Mouse (Mus musculus) layer of hippocampus, adult 9-11 months (tissue): ENCODE results near the gene Uqcc1.

Source experiments
- DNase-seq: peaks from one replicate; pipeline ENCODE4 v3.0.0; 2022

The Uqcc1 gene

GRCm38 (mm10) chr2:155929531-155930442 lies at the start of gene Uqcc1:
Gene Uqcc1 (minus strand): TSS chr2:155930310.
- DNase-seq = peak; percentile 96

GRCm38 (mm10) chr2:155979328-155979991 lies 49.4 kb upstream of the Uqcc1 start:
- DNase-seq = peak; percentile 44

GRCm38 (mm10) chr2:155974087-155974731 lies 44.1 kb upstream of the Uqcc1 start:
- no peak for DNase-seq

- DNase-seq = no peak
Measured at GRCm38 (mm10) chr2:155973348-155973747, 43.2 kb upstream of the Uqcc1 start.

GRCm38 (mm10) chr2:155962991-155963390 lies 32.9 kb upstream of the Uqcc1 start:
- DNase-seq = no peak

GRCm38 (mm10) chr2:155961862-155962261 lies 31.8 kb upstream of the Uqcc1 start:
- DNase-seq = no peak

- DNase-seq = no peak
Measured at GRCm38 (mm10) chr2:155959981-155960380, 29.9 kb upstream of the Uqcc1 start.

GRCm38 (mm10) chr2:155956134-155957059 lies 26.3 kb upstream of the Uqcc1 start, which contains the start of gene Cep250:
Gene Cep250 (plus strand): TSS chr2:155956458.
- DNase-seq = peak; percentile 90

GRCm38 (mm10) chr2:155952006-155952405 lies 21.9 kb upstream of the Uqcc1 start:
- peak; percentile 74 for DNase-seq

- no peak for DNase-seq
Measured at GRCm38 (mm10) chr2:155949362-155949761, 19.3 kb upstream of the Uqcc1 start.

- DNase-seq = no peak
Measured at GRCm38 (mm10) chr2:155947390-155948002, 17.4 kb upstream of the Uqcc1 start.

GRCm38 (mm10) chr2:155946499-155946898 lies 16.4 kb upstream of the Uqcc1 start:
- DNase-seq = no peak

GRCm38 (mm10) chr2:155946069-155946468 lies 16.0 kb upstream of the Uqcc1 start:
- DNase-seq = no peak

- DNase-seq = no peak
Measured at GRCm38 (mm10) chr2:155945580-155945979, 15.5 kb upstream of the Uqcc1 start.

GRCm38 (mm10) chr2:155945124-155945523 lies 15.0 kb upstream of the Uqcc1 start, which contains the start of gene Gdf5:
Gene Gdf5 (minus strand): TSS chr2:155945367.
- no peak for DNase-seq

GRCm38 (mm10) chr2:155944685-155945084 lies 14.6 kb upstream of the Uqcc1 start:
- no peak for DNase-seq

GRCm38 (mm10) chr2:155943463-155943862 lies 13.4 kb upstream of the Uqcc1 start:
- DNase-seq = no peak

GRCm38 (mm10) chr2:155941697-155942442 lies 11.8 kb upstream of the Uqcc1 start:
- DNase-seq = no peak

- no peak for DNase-seq
Measured at GRCm38 (mm10) chr2:155940681-155941080, 10.6 kb upstream of the Uqcc1 start, which contains the start of gene Gm15557. Gene Gm15557 (plus strand): TSS chr2:155940728.

GRCm38 (mm10) chr2:155939897-155940529 lies 9.9 kb upstream of the Uqcc1 start:
- DNase-seq = no peak
